Mouse (Mus musculus) forebrain, embryonic 13.5 days (tissue): ENCODE results near the gene Gm10031. TPM values are rescaled to one million over a fixed set of nuclear protein-coding genes. Genes with fewer than 3 reads are reported as not detected.

ENCODE experiments used
- ATAC-seq: fragments of 200-750 bp; cut with Nextera tagmentation; 2 replicates; pipeline ENCODE4 v1.8.0; 2017
- H3K27ac ChIP-seq: fragments of 300-500 bp; sonication (generic); 2 replicates; pipeline ENCODE4 v1.5.1; 2015; ENCODE audit warnings: inconsistent platforms, mild to moderate bottlenecking, moderate library complexity
- H3K27me3 ChIP-seq: fragments of 300-500 bp; sonication (generic); 2 replicates; pipeline ENCODE4 v1.6.1; 2015; ENCODE audit warnings: mild to moderate bottlenecking, inconsistent platforms
- H3K36me3 ChIP-seq: fragments of 300-500 bp; sonication (generic); 2 replicates; pipeline ENCODE4 v1.6.1; 2015; ENCODE audit warnings: mild to moderate bottlenecking, inconsistent platforms; ENCODE audit not compliant: poor library complexity, severe bottlenecking
- H3K4me1 ChIP-seq: fragments of 300-500 bp; sonication (generic); 2 replicates; pipeline ENCODE4 v1.6.1; 2015; ENCODE audit warnings: inconsistent platforms
- H3K4me2 ChIP-seq: fragments of 300-500 bp; sonication (generic); 2 replicates; pipeline ENCODE4 v1.6.1; 2015; ENCODE audit warnings: inconsistent platforms, mild to moderate bottlenecking, moderate library complexity
- H3K4me3 ChIP-seq: fragments of 300-500 bp; sonication (generic); 2 replicates; pipeline ENCODE4 v1.5.1; 2015; ENCODE audit warnings: mild to moderate bottlenecking, inconsistent platforms
- H3K9ac ChIP-seq: fragments of 300-500 bp; sonication (generic); 2 replicates; pipeline ENCODE4 v1.6.1; 2015; ENCODE audit warnings: mild to moderate bottlenecking, inconsistent platforms
- H3K9me3 ChIP-seq: fragments of 300-500 bp; sonication (generic); replicated peaks from 2 replicates; pipeline ENCODE4 v1.6.1; 2016; ENCODE audit warnings: inconsistent platforms
- WGBS: fragments of 180-500 bp; shearing (Covaris S2); methylation state at CpG from one replicate; pipeline ENCODE4 v1.1.7; 2015; 5-methylcytosine and 5-hydroxymethylcytosine counted together
- polyA plus RNA-seq: library from polyadenylated mRNA; unstranded; fragments of >200 nt; fragmentation: Nextera tagmentation; extraction: Ambion mirVana; gene quantifications from 2 replicates; pipeline ENCODE4 v1.2.1, GENCODE M21; 2015

Gene Gm10031
- polyA plus RNA-seq, 1 experiment from 2014 or later: 0.75 TPM

GRCm38 (mm10) chr1:156558950-156559640 lies 35.3 kb downstream of the Gm10031 start:
- peak overlapping the region; percentile 98 for H3K27ac ChIP-seq
- no peaks in the 10 kb centered on the region for H3K36me3 ChIP-seq
- H3K4me2 ChIP-seq: peak overlapping the region; percentile 68
- no peaks in the 10 kb centered on the region; the same call in 1 of the 2 replicates for H3K27me3 ChIP-seq
- H3K4me1 ChIP-seq: peaks cover 15% of the 10 kb centered on the region
- peak overlapping the region; percentile 95 for H3K9ac ChIP-seq
- peak; percentile 66 for ATAC-seq
- peak overlapping the region; percentile 89 for H3K4me3 ChIP-seq
- WGBS: under 1% methylated on average over 36 of the region's 66 CpGs
- no peaks in the 10 kb centered on the region for H3K9me3 ChIP-seq

- Histone ChIP-seq H3K4me3 (peak overlapping the region; percentile 89), H3K9ac (peak overlapping the region; percentile 95), H3K27ac (peak overlapping the region; percentile 98), H3K4me2 (peak overlapping the region; percentile 68), H3K9me3 (no peaks in the 10 kb centered on the region), H3K27me3 (no peaks in the 10 kb centered on the region; the same call in 1 of the 2 replicates), H3K4me1 (peaks cover 15% of the 10 kb centered on the region), H3K36me3 (no peaks in the 10 kb centered on the region)
- 18% methylated on average over 8 of the region's 8 CpGs for WGBS
- ATAC-seq: peak; percentile 39
Observed at GRCm38 (mm10) chr1:156559641-156560020, 35.8 kb downstream of the Gm10031 start.

GRCm38 (mm10) chr1:156560500-156560899 lies 36.7 kb downstream of the Gm10031 start:
- H3K9ac ChIP-seq: 0 out of 2 replicates have a peak overlapping the region, but pooled peaks have one; percentile 41
- peaks cover 15% of the 10 kb centered on the region for H3K4me1 ChIP-seq
- 93% methylated on average over 9 of the region's 9 CpGs for whole genome bisulfite sequencing
- no peaks in the 10 kb centered on the region for H3K36me3 ChIP-seq
- H3K27ac ChIP-seq: no peak overlapping the region
- ATAC-seq: no peak
- H3K4me2 ChIP-seq: peak overlapping the region; percentile 68
- H3K9me3 ChIP-seq: no peaks in the 10 kb centered on the region
- no peaks in the 10 kb centered on the region for H3K27me3 ChIP-seq
- H3K4me3 ChIP-seq: peak overlapping the region; percentile 89; the same call in 1 of the 2 replicates

- H3K27ac ChIP-seq: no peak overlapping the region
- no peaks in the 10 kb centered on the region for H3K27me3 ChIP-seq
- ATAC-seq: no peak
- no peak overlapping the region for H3K4me3 ChIP-seq
- H3K9ac ChIP-seq: no peak overlapping the region
- peaks cover 5% of the 10 kb centered on the region for H3K4me1 ChIP-seq
- no peaks in the 10 kb centered on the region for H3K36me3 ChIP-seq
- H3K9me3 ChIP-seq: no peaks in the 10 kb centered on the region
- H3K4me2 ChIP-seq: no peak overlapping the region
- 62% methylated on average over 2 of the region's 2 CpGs for WGBS
Observed at GRCm38 (mm10) chr1:156565328-156565727, 41.5 kb downstream of the Gm10031 start.

- Histone ChIP-seq H3K4me2 (no peak overlapping the region), H3K4me3 (no peak overlapping the region), H3K9me3 (no peaks in the 10 kb centered on the region), H3K9ac (no peak overlapping the region), H3K36me3 (no peaks in the 10 kb centered on the region), H3K4me1 (no peaks in the 10 kb centered on the region), H3K27ac (no peak overlapping the region), H3K27me3 (no peaks in the 10 kb centered on the region)
- ATAC-seq: no peak
- WGBS: 97% methylated on average over 3 of the region's 3 CpGs
Observed at GRCm38 (mm10) chr1:156566132-156566531, 42.3 kb downstream of the Gm10031 start.

GRCm38 (mm10) chr1:156569615-156570014 lies 45.8 kb downstream of the Gm10031 start:
- no peaks in the 10 kb centered on the region for H3K27me3 ChIP-seq
- H3K27ac ChIP-seq: no peak overlapping the region
- no peak for ATAC-seq
- 90% methylated on average over 4 of the region's 4 CpGs for WGBS
- no peaks in the 10 kb centered on the region for H3K4me1 ChIP-seq
- H3K9ac ChIP-seq: no peak overlapping the region
- no peaks in the 10 kb centered on the region for H3K9me3 ChIP-seq
- H3K4me3 ChIP-seq: no peak overlapping the region
- H3K36me3 ChIP-seq: no peaks in the 10 kb centered on the region
- H3K4me2 ChIP-seq: no peak overlapping the region

DNA sequence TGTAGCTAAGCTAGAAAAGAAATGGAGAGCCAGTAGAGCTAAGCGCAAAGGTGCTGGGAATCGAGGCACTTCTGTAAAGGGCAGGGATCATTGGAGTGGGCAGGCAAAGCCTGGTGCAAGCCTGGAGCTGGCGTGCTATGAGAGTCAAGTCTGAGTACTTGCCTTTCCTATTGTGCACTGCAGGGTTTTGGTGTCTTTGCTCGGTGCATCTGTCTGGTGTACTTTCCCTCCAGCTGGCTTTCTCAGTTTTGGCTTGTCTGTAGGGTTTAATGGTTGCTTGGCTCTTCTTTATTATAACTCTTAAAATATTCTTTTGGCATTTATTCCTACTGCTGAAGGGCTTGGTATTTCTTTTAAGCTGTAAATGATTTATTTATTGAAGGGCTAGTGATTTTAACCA lies 49.1 kb downstream of the Gm10031 start:
- H3K27me3 ChIP-seq: no peaks in the 10 kb centered on the region

More for the DNA sequence above, 49.1 kb downstream of the Gm10031 start:
- Histone ChIP-seq H3K9me3 (no peaks in the 10 kb centered on the region), H3K27ac (no peak overlapping the region), H3K4me2 (no peak overlapping the region), H3K4me3 (no peak overlapping the region), H3K4me1 (no peaks in the 10 kb centered on the region), H3K9ac (no peak overlapping the region), H3K36me3 (no peaks in the 10 kb centered on the region)
- WGBS: 86% methylated on average over 4 of the region's 4 CpGs
- no peak for ATAC-seq

Other genes starting within 250 kb of the Gm10031 start
- 0.08 and 0.31 TPM in 2 replicates for gene Tdrd5, start 220.3 kb upstream of the Gm10031 start, polyA plus RNA-seq
- 0.09 TPM in 1 of 2 replicates, not detected in the other for gene Nphs2, start 213.3 kb upstream of the Gm10031 start, polyA plus RNA-seq
- gene Gm2000, start 158.0 kb upstream of the Gm10031 start, polyA plus RNA-seq: 685 and 744 TPM in 2 replicates
- 0.30 and 0.33 TPM in 2 replicates for gene Axdnd1, start 102.9 kb upstream of the Gm10031 start, polyA plus RNA-seq
- gene Soat1, start 49.7 kb upstream of the Gm10031 start, polyA plus RNA-seq: 16.0 and 18.1 TPM in 2 replicates
- 5.8 and 6.5 TPM in 2 replicates for gene Abl2, start 34.8 kb downstream of the Gm10031 start, polyA plus RNA-seq
- gene Tor3a, start 150.3 kb downstream of the Gm10031 start, polyA plus RNA-seq: 3.7 and 6.4 TPM in 2 replicates
- gene Fam20b, start 195.1 kb downstream of the Gm10031 start, polyA plus RNA-seq: 18.0 and 18.2 TPM in 2 replicates